Mouse (Mus musculus): ENCODE data around the gene Phactr1. TPM values are rescaled to one million over a fixed set of nuclear protein-coding genes. Genes with fewer than 3 reads are reported as not detected.

The Phactr1 gene
- polyA plus RNA-seq, 1 experiment from 2014 or later, result 12.6 TPM

DNA sequence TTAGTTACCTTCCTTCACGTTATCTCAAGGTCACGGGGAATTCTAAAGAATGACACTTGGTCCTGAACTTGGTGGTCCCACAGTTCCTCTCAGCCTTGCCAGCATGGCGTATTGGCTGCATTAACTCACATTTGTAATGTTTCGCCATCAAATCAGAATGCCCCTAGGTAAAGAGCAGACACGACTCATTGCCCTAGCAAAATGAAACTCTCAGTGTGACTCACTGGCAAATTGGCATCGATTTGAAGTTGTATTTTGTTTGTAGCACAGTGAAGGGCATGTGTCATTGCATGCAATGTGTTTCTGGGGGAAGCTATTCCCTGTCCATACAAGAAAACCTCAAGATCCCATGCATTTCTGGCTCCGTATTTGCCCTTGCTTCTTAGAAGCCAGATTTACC, 404.8 kb downstream of the Phactr1 start:
- 82% methylated on average over 7 of the region's 7 CpGs for WGBS
- no peak for ATAC-seq (replicated peaks; ENCODE audit: insufficient number of reproducible peaks, low FRiP score, low TSS enrichment, low read depth)

GRCm38 (mm10) chr13:43094365-43094764, 413.9 kb downstream of the Phactr1 start:
- Histone ChIP-seq H3K27ac (replicated peaks; ENCODE audit: low read depth, low read length) (no peak overlapping the region), H3K4me1 (ENCODE audit: control insufficient read depth, insufficient read depth, low read length) (no peaks in the 10 kb centered on the region), H3K4me3 (ENCODE audit: low read depth, low read length) (no peak overlapping the region), H3K9me3 (replicated peaks; ENCODE audit: control insufficient read depth, low read length) (no peaks in the 10 kb centered on the region), H3K4me2 (ENCODE audit: low read depth, low read length) (no peak overlapping the region), H3K9ac (replicated peaks; ENCODE audit: low read length) (no peak overlapping the region), H3K36me3 (replicated peaks; ENCODE audit: control insufficient read depth, insufficient read depth, low read depth, low read length) (no peaks in the 10 kb centered on the region), H3K27me3 (ENCODE audit: control insufficient read depth, insufficient read depth, low read length) (no peaks in the 10 kb centered on the region)
- 55% methylated on average over 7 of the region's 7 CpGs for WGBS
- no peak for ATAC-seq (replicated peaks; ENCODE audit: insufficient number of reproducible peaks, low FRiP score, low TSS enrichment, low read depth)
- peak; percentile 69 for DNase-seq (ENCODE audit: low spot score)

More for the DNA sequence above, 404.8 kb downstream of the Phactr1 start:
- Histone ChIP-seq H3K9ac (replicated peaks; ENCODE audit: low read length) (no peak overlapping the region), H3K9me3 (replicated peaks; ENCODE audit: control insufficient read depth, low read length) (no peaks in the 10 kb centered on the region), H3K4me2 (ENCODE audit: low read depth, low read length) (no peak overlapping the region), H3K4me3 (ENCODE audit: low read depth, low read length) (no peak overlapping the region), H3K36me3 (replicated peaks; ENCODE audit: control insufficient read depth, insufficient read depth, low read depth, low read length) (no peaks in the 10 kb centered on the region), H3K27ac (replicated peaks; ENCODE audit: low read depth, low read length) (no peak overlapping the region), H3K27me3 (ENCODE audit: control insufficient read depth, insufficient read depth, low read length) (no peaks in the 10 kb centered on the region), H3K4me1 (ENCODE audit: control insufficient read depth, insufficient read depth, low read length) (no peaks in the 10 kb centered on the region)
- no peak for DNase-seq (ENCODE audit: low spot score)

DNA sequence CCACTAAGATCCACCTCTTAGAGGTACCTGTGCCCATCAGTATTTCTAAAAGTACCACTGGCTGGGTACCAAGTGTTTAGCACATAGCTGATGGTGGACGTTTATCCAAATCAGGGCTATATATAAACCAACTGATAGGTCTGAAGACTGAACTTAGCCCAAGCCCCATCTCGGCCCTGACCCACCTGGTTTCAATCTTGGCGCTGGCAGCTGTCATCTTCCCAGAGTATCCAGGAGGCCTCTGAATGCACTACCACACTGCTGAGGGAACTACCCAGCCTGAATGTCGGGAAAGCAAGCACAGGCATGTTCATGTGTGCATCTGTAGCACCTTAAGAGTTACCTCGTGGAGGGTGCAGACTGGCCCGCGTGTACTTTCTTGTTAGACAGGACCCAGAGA, 422.5 kb downstream of the Phactr1 start:
- ATAC-seq (replicated peaks; ENCODE audit: insufficient number of reproducible peaks, low FRiP score, low TSS enrichment, low read depth) (no peak), DNase-seq (ENCODE audit: low spot score) (peak; percentile 26)
- WGBS, result 71% methylated on average over 7 of the region's 7 CpGs
- H3K27ac ChIP-seq (replicated peaks; ENCODE audit: low read depth, low read length), result no peak overlapping the region
- no peak overlapping the region for H3K4me3 ChIP-seq (ENCODE audit: low read depth, low read length)
- no peaks in the 10 kb centered on the region for H3K9me3 ChIP-seq (replicated peaks; ENCODE audit: control insufficient read depth, low read length)
- H3K4me2 ChIP-seq (ENCODE audit: low read depth, low read length), result no peak overlapping the region
- no peak overlapping the region for H3K9ac ChIP-seq (replicated peaks; ENCODE audit: low read length)
- H3K36me3 ChIP-seq (replicated peaks; ENCODE audit: control insufficient read depth, insufficient read depth, low read depth, low read length), result no peaks in the 10 kb centered on the region
- no peaks in the 10 kb centered on the region for H3K27me3 ChIP-seq (ENCODE audit: control insufficient read depth, insufficient read depth, low read length)
- H3K4me1 ChIP-seq (ENCODE audit: control insufficient read depth, insufficient read depth, low read length), result no peaks in the 10 kb centered on the region

- DNase-seq (ENCODE audit: low spot score) (no peak), ATAC-seq (replicated peaks; ENCODE audit: insufficient number of reproducible peaks, low FRiP score, low TSS enrichment, low read depth) (no peak)
- no peaks in the 10 kb centered on the region for H3K4me1 ChIP-seq (ENCODE audit: control insufficient read depth, insufficient read depth, low read length)
- WGBS, result 92% methylated on average over 9 of the region's 9 CpGs
- no peaks in the 10 kb centered on the region for H3K36me3 ChIP-seq (replicated peaks; ENCODE audit: control insufficient read depth, insufficient read depth, low read depth, low read length)
- no peaks in the 10 kb centered on the region for H3K27me3 ChIP-seq (ENCODE audit: control insufficient read depth, insufficient read depth, low read length)
- H3K27ac ChIP-seq (replicated peaks; ENCODE audit: low read depth, low read length), result no peak overlapping the region
- H3K9me3 ChIP-seq (replicated peaks; ENCODE audit: control insufficient read depth, low read length), result no peaks in the 10 kb centered on the region
- H3K4me3 ChIP-seq (ENCODE audit: low read depth, low read length), result no peak overlapping the region
- H3K9ac ChIP-seq (replicated peaks; ENCODE audit: low read length), result no peak overlapping the region
- H3K4me2 ChIP-seq (ENCODE audit: low read depth, low read length), result no peak overlapping the region
Measured at GRCm38 (mm10) chr13:43104496-43104895, 424.1 kb downstream of the Phactr1 start.

DNA sequence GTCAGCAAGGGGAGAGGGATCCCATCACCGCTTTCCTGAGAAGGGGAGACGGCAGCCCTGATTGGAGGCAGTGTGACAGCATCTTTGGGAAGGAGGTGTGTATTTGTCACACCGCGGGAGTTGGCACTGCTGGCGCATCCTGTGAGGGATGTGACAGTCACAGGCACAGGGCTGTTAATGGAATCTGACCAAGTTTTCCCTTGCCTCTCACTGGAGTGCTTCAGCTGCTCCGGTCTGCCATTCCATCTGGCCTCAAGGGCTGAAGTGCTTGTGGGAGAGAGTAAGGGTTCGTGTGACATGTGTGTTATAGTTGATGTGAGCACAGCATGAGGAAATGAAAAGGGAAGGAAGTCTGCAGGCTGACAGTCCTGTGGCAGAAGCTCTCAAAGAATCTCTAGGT, 431.9 kb downstream of the Phactr1 start:
- H3K9ac ChIP-seq (replicated peaks; ENCODE audit: low read length), result no peak overlapping the region
- no peak overlapping the region for H3K4me3 ChIP-seq (ENCODE audit: low read depth, low read length)
- no peaks in the 10 kb centered on the region for H3K4me1 ChIP-seq (ENCODE audit: control insufficient read depth, insufficient read depth, low read length)
- H3K4me2 ChIP-seq (ENCODE audit: low read depth, low read length), result no peak overlapping the region
- no peaks in the 10 kb centered on the region for H3K27me3 ChIP-seq (ENCODE audit: control insufficient read depth, insufficient read depth, low read length)
- ATAC-seq (replicated peaks; ENCODE audit: insufficient number of reproducible peaks, low FRiP score, low TSS enrichment, low read depth) (no peak), DNase-seq (ENCODE audit: low spot score) (no peak)
- H3K9me3 ChIP-seq (replicated peaks; ENCODE audit: control insufficient read depth, low read length), result no peaks in the 10 kb centered on the region
- no peaks in the 10 kb centered on the region for H3K36me3 ChIP-seq (replicated peaks; ENCODE audit: control insufficient read depth, insufficient read depth, low read depth, low read length)
- no peak overlapping the region for H3K27ac ChIP-seq (replicated peaks; ENCODE audit: low read depth, low read length)
- WGBS, result 70% methylated on average over 7 of the region's 7 CpGs

- WGBS, result 78% methylated on average over 3 of the region's 3 CpGs
- H3K4me1 ChIP-seq (ENCODE audit: control insufficient read depth, insufficient read depth, low read length), result no peaks in the 10 kb centered on the region
- DNase-seq (ENCODE audit: low spot score) (no peak), ATAC-seq (replicated peaks; ENCODE audit: insufficient number of reproducible peaks, low FRiP score, low TSS enrichment, low read depth) (no peak)
- H3K27ac ChIP-seq (replicated peaks; ENCODE audit: low read depth, low read length), result no peak overlapping the region
- H3K9me3 ChIP-seq (replicated peaks; ENCODE audit: control insufficient read depth, low read length), result no peaks in the 10 kb centered on the region
- no peak overlapping the region for H3K4me3 ChIP-seq (ENCODE audit: low read depth, low read length)
- no peaks in the 10 kb centered on the region for H3K36me3 ChIP-seq (replicated peaks; ENCODE audit: control insufficient read depth, insufficient read depth, low read depth, low read length)
- H3K9ac ChIP-seq (replicated peaks; ENCODE audit: low read length), result no peak overlapping the region
- no peak overlapping the region for H3K4me2 ChIP-seq (ENCODE audit: low read depth, low read length)
- no peaks in the 10 kb centered on the region for H3K27me3 ChIP-seq (ENCODE audit: control insufficient read depth, insufficient read depth, low read length)
Measured at GRCm38 (mm10) chr13:43112707-43113106, 432.3 kb downstream of the Phactr1 start.

- Histone ChIP-seq H3K27me3 (ENCODE audit: control insufficient read depth, insufficient read depth, low read length) (no peaks in the 10 kb centered on the region), H3K27ac (replicated peaks; ENCODE audit: low read depth, low read length) (no peak overlapping the region), H3K4me1 (ENCODE audit: control insufficient read depth, insufficient read depth, low read length) (no peaks in the 10 kb centered on the region), H3K9me3 (replicated peaks; ENCODE audit: control insufficient read depth, low read length) (no peaks in the 10 kb centered on the region), H3K4me3 (ENCODE audit: low read depth, low read length) (no peak overlapping the region), H3K4me2 (ENCODE audit: low read depth, low read length) (no peak overlapping the region), H3K36me3 (replicated peaks; ENCODE audit: control insufficient read depth, insufficient read depth, low read depth, low read length) (no peaks in the 10 kb centered on the region), H3K9ac (replicated peaks; ENCODE audit: low read length) (no peak overlapping the region)
- ATAC-seq (replicated peaks; ENCODE audit: insufficient number of reproducible peaks, low FRiP score, low TSS enrichment, low read depth) (no peak), DNase-seq (ENCODE audit: low spot score) (no peak)
- WGBS, result 85% methylated on average over 3 of the region's 3 CpGs
Measured at GRCm38 (mm10) chr13:43113141-43113540, 432.7 kb downstream of the Phactr1 start.

GRCm38 (mm10) chr13:43122306-43123070, 442.1 kb downstream of the Phactr1 start:
- H3K27me3 ChIP-seq (ENCODE audit: control insufficient read depth, insufficient read depth, low read length), result no peaks in the 10 kb centered on the region
- no peaks in the 10 kb centered on the region for H3K9me3 ChIP-seq (replicated peaks; ENCODE audit: control insufficient read depth, low read length)
- ATAC-seq (replicated peaks; ENCODE audit: insufficient number of reproducible peaks, low FRiP score, low TSS enrichment, low read depth) (no peak), DNase-seq (ENCODE audit: low spot score) (no peak)
- H3K36me3 ChIP-seq (replicated peaks; ENCODE audit: control insufficient read depth, insufficient read depth, low read depth, low read length), result no peaks in the 10 kb centered on the region
- WGBS, result 31% methylated on average over 16 of the region's 16 CpGs
- peak overlapping the region; percentile 5; the same call in 1 of the 2 replicates for H3K4me3 ChIP-seq (ENCODE audit: low read depth, low read length)
- H3K4me2 ChIP-seq (ENCODE audit: low read depth, low read length), result no peak overlapping the region
- H3K27ac ChIP-seq (replicated peaks; ENCODE audit: low read depth, low read length), result no peak overlapping the region
- H3K9ac ChIP-seq (replicated peaks; ENCODE audit: low read length), result peak overlapping the region; percentile 4; the same call in 1 of the 2 replicates
- H3K4me1 ChIP-seq (ENCODE audit: control insufficient read depth, insufficient read depth, low read length), result no peaks in the 10 kb centered on the region

All from embryonic facial prominence, embryonic 11.5 days (tissue).